Mouse (Mus musculus) liver, embryonic 12.5 days (tissue): Measurements from ENCODE around the gene Bola2. TPM values are rescaled to one million over a fixed set of nuclear protein-coding genes. Genes with fewer than 3 reads are reported as not detected.

Source experiments
- ATAC-seq: fragments of 200-750 bp; cut with Nextera tagmentation; 2 replicates; pipeline ENCODE4 v1.8.0; 2017; ENCODE audit warnings: moderate number of reproducible peaks, mild to moderate bottlenecking, moderate library complexity
- H3K27ac ChIP-seq: fragments of 300-500 bp; sonication (generic); 2 replicates; pipeline ENCODE4 v1.5.1; 2016; ENCODE audit warnings: mild to moderate bottlenecking
- H3K27me3 ChIP-seq: fragments of 300-500 bp; sonication (generic); replicated peaks from 2 replicates; pipeline ENCODE4 v1.6.1; 2016; ENCODE audit warnings: mild to moderate bottlenecking, moderate library complexity
- H3K36me3 ChIP-seq: fragments of 300-500 bp; sonication (generic); 2 replicates; pipeline ENCODE4 v1.6.1; 2016; ENCODE audit warnings: mild to moderate bottlenecking, moderate library complexity
- H3K4me1 ChIP-seq: fragments of 300-500 bp; sonication (generic); 2 replicates; pipeline ENCODE4 v1.6.1; 2016
- H3K4me2 ChIP-seq: fragments of 300-500 bp; sonication (generic); 2 replicates; pipeline ENCODE4 v1.6.1; 2016; ENCODE audit warnings: mild to moderate bottlenecking, moderate library complexity
- H3K4me3 ChIP-seq: fragments of 300-500 bp; sonication (generic); 2 replicates; pipeline ENCODE4 v1.5.1; 2016; ENCODE audit warnings: mild to moderate bottlenecking, moderate library complexity
- H3K9ac ChIP-seq: fragments of 300-500 bp; sonication (generic); 2 replicates; pipeline ENCODE4 v1.6.1; 2016; ENCODE audit warnings: mild to moderate bottlenecking, moderate library complexity
- H3K9me3 ChIP-seq: fragments of 300-500 bp; sonication (generic); replicated peaks from 2 replicates; pipeline ENCODE4 v1.6.1; 2016; ENCODE audit warnings: mild to moderate bottlenecking, moderate library complexity
- WGBS: fragments of 180-500 bp; shearing (Covaris S2); methylation state at CpG from one replicate; pipeline ENCODE4 v1.1.7; 2016; ENCODE audit not compliant: insufficient replicate concordance; 5-methylcytosine and 5-hydroxymethylcytosine counted together
- polyA plus RNA-seq: library from polyadenylated mRNA; unstranded; fragments of >200 nt; fragmentation: Nextera tagmentation; extraction: Ambion mirVana; gene quantifications from 2 replicates; pipeline ENCODE4 v1.2.1, GENCODE M21; 2016

Gene Bola2
- polyA plus RNA-seq, 1 experiment from 2014 or later: 153 TPM

GRCm38 (mm10) chr7:126746066-126746465, 50.9 kb downstream of the Bola2 start:
- peak overlapping the region; percentile 43 for H3K4me2 ChIP-seq
- peak overlapping the region; percentile 16; the same call in 1 of the 2 replicates for H3K4me3 ChIP-seq
- no peaks in the 10 kb centered on the region for H3K36me3 ChIP-seq
- no peak overlapping the region for H3K9ac ChIP-seq
- peak overlapping the region; percentile 68 for H3K27ac ChIP-seq
- H3K27me3 ChIP-seq: no peaks in the 10 kb centered on the region
- ATAC-seq: peak; percentile 35; the same call in 1 of the 2 replicates
- 38% methylated on average over 12 of the region's 12 CpGs for WGBS
- H3K9me3 ChIP-seq: no peaks in the 10 kb centered on the region
- H3K4me1 ChIP-seq: peaks cover 14% of the 10 kb centered on the region

GRCm38 (mm10) chr7:126746798-126747197, 51.6 kb downstream of the Bola2 start:
- 20% methylated on average over 6 of the region's 6 CpGs for WGBS
- H3K4me3 ChIP-seq: peak overlapping the region; percentile 16; the same call in 1 of the 2 replicates
- H3K27me3 ChIP-seq: no peaks in the 10 kb centered on the region
- ATAC-seq: peak; percentile 59
- no peaks in the 10 kb centered on the region for H3K36me3 ChIP-seq
- H3K27ac ChIP-seq: peak overlapping the region; percentile 68
- peaks cover 14% of the 10 kb centered on the region for H3K4me1 ChIP-seq
- no peak overlapping the region for H3K9ac ChIP-seq
- H3K9me3 ChIP-seq: no peaks in the 10 kb centered on the region
- peak overlapping the region; percentile 43; the same call in 1 of the 2 replicates for H3K4me2 ChIP-seq

- no peak overlapping the region for H3K9ac ChIP-seq
- no peak for ATAC-seq
- no peaks in the 10 kb centered on the region for H3K9me3 ChIP-seq
- H3K27me3 ChIP-seq: no peaks in the 10 kb centered on the region
- H3K4me3 ChIP-seq: no peak overlapping the region
- H3K4me2 ChIP-seq: no peak overlapping the region
- H3K4me1 ChIP-seq: peaks cover 14% of the 10 kb centered on the region
- 72% methylated on average over 7 of the region's 7 CpGs for WGBS
- H3K36me3 ChIP-seq: no peaks in the 10 kb centered on the region
- H3K27ac ChIP-seq: 0 out of 2 replicates have a peak overlapping the region, but pooled peaks have one; percentile 10
These were observed 53.6 kb downstream of the Bola2 start for GRCm38 (mm10) chr7:126748824-126749223.

Other genes starting within 250 kb of the Bola2 start
- 0.17 and 1.5 TPM in 2 replicates for gene Atp2a1, start 232.3 kb upstream of the Bola2 start, polyA plus RNA-seq
- gene Sh2b1, start 220.0 kb upstream of the Bola2 start, polyA plus RNA-seq: 17.0 and 17.5 TPM in 2 replicates
- 120 and 129 TPM in 2 replicates for gene Tufm, start 208.0 kb upstream of the Bola2 start, polyA plus RNA-seq
- gene Atxn2l, start 192.0 kb upstream of the Bola2 start, polyA plus RNA-seq: 48.7 and 49.4 TPM in 2 replicates
- gene Eif3c, start 129.0 kb upstream of the Bola2 start, polyA plus RNA-seq: 157 and 164 TPM in 2 replicates
- 0.77 and 1.1 TPM in 2 replicates for gene Apobr, start 110.5 kb upstream of the Bola2 start, polyA plus RNA-seq
- 12.5 TPM in 2 replicates for gene Cln3, start 109.6 kb upstream of the Bola2 start, polyA plus RNA-seq
- gene Il27, start 100.5 kb upstream of the Bola2 start, polyA plus RNA-seq: not detected in 2 replicates
- 3.2 and 3.7 TPM in 2 replicates for gene Nupr1, start 64.5 kb upstream of the Bola2 start, polyA plus RNA-seq
- gene Sgf29, start 46.1 kb upstream of the Bola2 start, polyA plus RNA-seq: 36.3 and 42.4 TPM in 2 replicates
- 0.24 and 0.50 TPM in 2 replicates for gene Sult1a1, start 19.0 kb upstream of the Bola2 start, polyA plus RNA-seq
- gene Slx1b, start 383 bp downstream of the Bola2 start, polyA plus RNA-seq: 4.5 and 5.1 TPM in 2 replicates
- gene Coro1a, start 12.4 kb downstream of the Bola2 start, polyA plus RNA-seq: 77.9 and 86.6 TPM in 2 replicates
- gene Mapk3, start 64.2 kb downstream of the Bola2 start, polyA plus RNA-seq: 23.7 and 25.0 TPM in 2 replicates
- gene Gdpd3, start 70.9 kb downstream of the Bola2 start, polyA plus RNA-seq: 0.54 and 0.78 TPM in 2 replicates
- gene Ypel3, start 81.6 kb downstream of the Bola2 start, polyA plus RNA-seq: 77.2 and 78.5 TPM in 2 replicates
- 0.33 and 0.50 TPM in 2 replicates for gene Tbx6, start 86.1 kb downstream of the Bola2 start, polyA plus RNA-seq
- 191 and 205 TPM in 2 replicates for gene Ppp4c, start 97.1 kb downstream of the Bola2 start, polyA plus RNA-seq
- gene Fam57b, start 102.3 kb downstream of the Bola2 start, polyA plus RNA-seq: not detected in 2 replicates
- not detected in 2 replicates for gene 4930451I11Rik, start 136.2 kb downstream of the Bola2 start, polyA plus RNA-seq
- gene Doc2a, start 152.0 kb downstream of the Bola2 start, polyA plus RNA-seq: 0.15 and 0.24 TPM in 2 replicates
- 20.3 and 22.0 TPM in 2 replicates for gene Hirip3, start 166.6 kb downstream of the Bola2 start, polyA plus RNA-seq
- 70.5 and 73.0 TPM in 2 replicates for gene Ino80e, start 167.0 kb downstream of the Bola2 start, polyA plus RNA-seq
- 20.1 and 20.6 TPM in 2 replicates for gene Taok2, start 189.3 kb downstream of the Bola2 start, polyA plus RNA-seq
- gene Tmem219, start 227.5 kb downstream of the Bola2 start, polyA plus RNA-seq: 16.7 and 16.9 TPM in 2 replicates
- 10.3 and 10.7 TPM in 2 replicates for gene Kctd13, start 233.5 kb downstream of the Bola2 start, polyA plus RNA-seq